Mouse (Mus musculus) G1E (cell line): ENCODE results near the gene Csnk2b.

Experiments
- CTCF ChIP-seq: IDR thresholded peaks from 2 replicates; pipeline ENCODE4 v1.5.1; 2012; ENCODE audit warnings: low read depth, low read length, inconsistent platforms, mixed read lengths
- GATA1 ChIP-seq: IDR thresholded peaks from 2 replicates; pipeline ENCODE4 v1.6.1; 2012; ENCODE audit warnings: borderline replicate concordance, low read length, inconsistent platforms, mixed read lengths
- GATA2 ChIP-seq: IDR thresholded peaks from 2 replicates; pipeline ENCODE4 v1.6.1; 2012; ENCODE audit warnings: low read depth, low read length, inconsistent platforms, borderline replicate concordance
- POLR2AphosphoS5 ChIP-seq: IDR thresholded peaks from 2 replicates; pipeline ENCODE4 v1.6.1; 2012; ENCODE audit warnings: low read depth, low read length, inconsistent platforms; ENCODE audit not compliant: insufficient replicate concordance
- TAL1 ChIP-seq: conservative IDR thresholded peaks from 2 replicates; pipeline ENCODE4 v1.6.1; 2012; ENCODE audit warnings: low read depth, low read length, inconsistent platforms, mixed read lengths

- no peak for TF ChIP-seq CTCF
- TF ChIP-seq TAL1: no peak
- TF ChIP-seq GATA1: no peak
- no peak for TF ChIP-seq GATA2
- TF ChIP-seq POLR2AphosphoS5: no peak
These were observed 32.8 kb downstream of the Csnk2b start, which contains the start of gene Abhd16a for GRCm38 (mm10) chr17:35088825-35089644.
